Mouse (Mus musculus): ENCODE results near the gene Keg1.
"Not testable (repeated sequence)": the region's sequence is repeated elsewhere in the genome, so short reads cannot be mapped to it uniquely, and the experiment has no call there.

The Keg1 gene

DNA sequence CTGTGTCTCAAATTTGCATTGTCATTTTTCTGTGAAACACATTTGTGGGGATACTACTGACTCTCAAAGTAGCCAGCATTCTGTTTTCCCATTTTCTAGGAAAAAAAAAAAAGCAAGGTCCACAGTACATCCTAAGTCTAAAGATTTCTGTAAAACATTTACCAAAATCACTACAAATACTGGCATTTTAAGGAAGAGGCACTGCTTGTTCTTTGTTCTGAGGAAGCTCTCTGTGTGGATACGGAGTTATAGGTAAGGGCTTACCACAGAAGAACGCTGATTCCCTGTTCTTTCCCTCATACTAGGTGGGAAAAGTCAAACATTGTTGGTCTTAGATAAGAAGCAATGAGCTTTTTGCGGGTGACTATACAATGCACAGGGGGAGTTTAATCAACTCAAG lies at the start of gene Keg1:
Gene Keg1 (plus strand): TSS at position 197 of the 400 bp plus-strand sequence.
- DNase-seq (ENCODE audit: low spot score) = no peak

DNA sequence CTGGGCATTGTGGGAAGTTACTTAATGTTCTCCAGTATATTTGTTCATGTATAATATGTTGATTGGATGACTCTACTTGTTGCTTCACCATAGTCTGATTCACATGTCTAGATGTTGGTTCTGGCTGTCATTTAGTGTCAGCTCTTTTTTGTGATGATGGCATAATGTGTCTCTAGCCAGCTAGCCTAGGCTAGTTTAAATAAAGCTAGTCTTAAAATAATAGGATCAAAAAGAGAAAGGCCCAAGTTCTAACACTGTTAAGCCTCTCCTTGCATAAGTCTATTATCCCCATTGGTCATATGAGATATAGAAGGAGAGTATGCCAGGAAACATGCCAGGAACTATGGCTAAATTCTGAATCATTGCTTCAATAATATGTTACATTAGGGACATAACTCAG lies 46.1 kb upstream of the Keg1 start:
- DNase-seq (ENCODE audit: low spot score) = no peak

DNA sequence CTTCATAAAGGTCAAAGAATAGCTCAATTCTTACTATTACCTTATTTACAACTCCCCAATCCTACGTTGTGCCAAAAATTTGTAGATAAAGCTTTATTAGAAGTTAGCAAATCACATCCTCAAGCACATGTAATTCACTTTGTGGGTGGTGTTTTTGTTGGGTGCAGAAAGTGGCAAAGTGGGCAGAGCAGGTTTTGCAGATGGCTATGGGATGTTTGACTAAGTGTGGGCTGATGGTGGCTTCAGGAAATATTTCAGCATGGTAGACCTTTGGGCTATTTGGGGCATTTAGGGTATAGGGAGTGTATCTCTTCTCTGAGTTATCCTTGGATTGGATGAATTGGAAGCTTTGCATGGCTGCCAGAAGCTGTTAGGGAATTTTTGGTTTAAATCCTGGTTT lies 29.4 kb upstream of the Keg1 start:
- DNase-seq (ENCODE audit: low spot score) = no peak

DNA sequence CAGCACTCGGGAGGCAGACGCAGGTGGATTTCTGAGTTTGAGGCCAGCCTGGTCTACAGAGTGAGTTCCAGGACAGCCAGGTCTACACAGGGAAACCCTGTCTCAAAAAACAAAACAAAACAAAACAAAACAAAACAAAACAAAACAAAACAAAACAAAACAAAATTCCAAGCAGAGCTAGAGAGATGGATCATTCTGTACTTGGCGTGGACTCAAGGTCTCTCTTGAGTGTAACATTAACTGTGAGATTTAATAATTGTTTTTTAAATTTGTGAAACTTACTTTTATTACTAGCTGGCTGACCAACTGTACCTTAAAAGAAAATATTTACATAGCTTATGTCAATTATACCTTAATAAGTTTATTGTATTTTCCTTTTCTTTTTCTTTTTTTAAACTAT lies 27.0 kb upstream of the Keg1 start:
- not testable (repeated sequence) for DNase-seq (ENCODE audit: low spot score)

DNA sequence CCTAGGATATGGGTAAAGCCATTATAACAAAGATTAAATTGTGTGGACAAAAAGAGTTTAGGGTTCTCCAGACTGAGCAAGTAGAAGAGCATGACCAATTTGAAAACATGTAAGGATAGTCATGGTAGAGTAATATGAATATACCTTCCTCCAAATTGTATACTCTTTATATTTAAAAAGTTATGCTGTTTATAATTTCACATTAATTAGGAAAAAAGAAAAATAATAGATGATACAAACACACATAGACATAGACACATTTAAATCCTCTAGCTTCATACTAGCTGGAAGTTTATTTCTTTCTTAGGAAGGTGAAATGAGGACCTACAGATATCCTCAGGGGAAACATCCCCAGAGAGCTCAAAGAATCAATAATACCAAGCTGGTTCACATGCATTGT lies 25.4 kb upstream of the Keg1 start, which contains the start of gene Olfr1442:
Gene Olfr1442 (plus strand): TSS at position 301 of the 400 bp plus-strand sequence.
- DNase-seq (ENCODE audit: low spot score) = no peak

DNA sequence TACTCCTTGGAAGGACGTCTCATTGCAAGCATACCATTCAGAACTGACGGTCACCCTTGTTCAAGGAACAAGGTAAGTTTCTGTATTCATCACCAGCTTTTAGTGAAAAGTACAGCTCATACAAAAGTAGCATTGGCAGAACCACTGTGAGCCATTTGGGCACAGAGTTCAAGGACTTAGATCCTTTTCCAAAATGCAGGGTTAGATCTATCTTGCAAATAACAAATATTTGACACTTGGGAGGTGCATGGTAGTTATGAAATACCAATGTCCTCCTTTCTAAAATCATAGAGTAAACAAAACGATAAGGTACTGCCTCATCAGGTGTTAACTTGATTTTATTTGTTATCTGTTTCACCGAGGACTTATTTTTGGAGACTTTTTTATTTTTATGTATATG lies 24.5 kb upstream of the Keg1 start:
- DNase-seq (ENCODE audit: low spot score) = no peak

DNA sequence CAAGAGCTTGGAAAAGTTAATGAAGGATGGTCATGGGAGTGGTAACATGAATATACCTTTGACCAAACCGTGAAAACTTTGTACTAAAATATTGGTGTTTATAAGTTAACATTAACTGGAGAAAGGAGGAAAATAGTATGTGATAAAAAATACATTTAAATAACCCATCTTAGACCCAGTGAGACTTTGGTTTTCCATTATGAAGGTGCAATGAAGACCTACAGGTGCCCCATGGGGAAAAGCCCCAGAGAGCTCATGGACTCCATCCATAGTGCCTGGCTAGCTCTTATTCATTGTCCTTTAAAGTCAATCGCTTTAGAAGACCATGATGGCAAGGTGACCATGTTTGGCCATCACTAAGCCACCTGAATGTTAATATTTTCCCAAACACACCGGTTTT lies 17.8 kb upstream of the Keg1 start, which contains the start of gene Olfr1443:
Gene Olfr1443 (plus strand): TSS at position 301 of the 400 bp plus-strand sequence.
- DNase-seq (ENCODE audit: low spot score) = no peak

DNA sequence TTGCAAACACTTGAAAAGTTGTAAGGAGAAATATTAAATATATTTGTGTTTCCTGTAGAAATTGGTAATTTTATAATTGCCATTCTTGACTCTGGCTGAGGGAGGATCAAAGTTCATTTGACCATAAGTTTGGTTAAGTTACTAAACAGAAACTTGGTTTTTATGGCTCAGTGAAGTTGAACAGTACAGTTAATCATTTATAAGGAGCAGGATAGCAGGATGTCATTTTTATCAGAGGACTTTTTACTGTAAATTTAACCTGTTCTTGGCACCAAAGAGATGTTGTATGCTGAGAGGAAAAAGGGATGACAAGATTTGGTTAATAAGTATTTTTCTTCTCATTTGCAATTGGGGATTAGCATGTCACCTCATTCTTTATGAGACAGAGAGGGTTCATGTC lies 10.9 kb upstream of the Keg1 start:
- no peak for DNase-seq (ENCODE audit: low spot score)

DNA sequence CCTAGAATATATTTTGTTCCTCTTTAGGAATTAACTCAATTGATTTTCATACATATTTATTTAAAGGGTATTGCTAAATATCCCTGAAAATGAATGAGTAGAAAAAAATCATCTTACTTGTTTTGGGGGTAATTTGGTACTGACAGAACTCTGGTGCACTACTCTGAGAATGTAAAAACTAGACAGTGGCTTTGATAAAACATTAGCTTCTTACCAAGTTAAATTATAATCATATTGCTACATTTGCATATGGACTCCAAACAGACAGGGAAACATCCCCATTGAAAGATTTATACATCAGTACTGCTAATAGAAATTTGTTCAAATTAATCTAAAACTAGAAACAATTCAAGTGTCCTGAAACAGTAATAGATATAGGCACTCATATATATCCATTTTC lies 10.4 kb upstream of the Keg1 start:
- no peak for DNase-seq (ENCODE audit: low spot score)

DNA sequence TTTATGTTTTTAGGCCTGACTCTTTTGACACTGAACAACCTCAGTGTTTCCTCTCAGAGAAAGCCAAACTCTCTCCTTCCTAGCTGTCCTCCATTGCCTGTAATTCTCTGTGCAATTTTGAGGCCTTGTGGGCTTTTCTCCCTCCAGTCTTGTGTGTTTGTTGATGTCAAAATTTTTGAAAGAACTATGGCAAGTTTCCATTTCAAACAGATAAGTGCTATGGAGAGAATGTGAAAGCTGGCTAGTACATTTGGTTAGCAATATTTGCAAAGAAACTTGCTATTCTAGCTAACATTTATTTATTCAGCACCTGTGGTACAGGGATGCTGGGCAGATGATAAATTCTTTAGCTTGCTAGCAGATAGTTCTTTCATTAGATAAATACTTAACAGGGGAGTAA lies 635 bp downstream of the Keg1 start:
- no peak for DNase-seq (ENCODE audit: low spot score)

DNA sequence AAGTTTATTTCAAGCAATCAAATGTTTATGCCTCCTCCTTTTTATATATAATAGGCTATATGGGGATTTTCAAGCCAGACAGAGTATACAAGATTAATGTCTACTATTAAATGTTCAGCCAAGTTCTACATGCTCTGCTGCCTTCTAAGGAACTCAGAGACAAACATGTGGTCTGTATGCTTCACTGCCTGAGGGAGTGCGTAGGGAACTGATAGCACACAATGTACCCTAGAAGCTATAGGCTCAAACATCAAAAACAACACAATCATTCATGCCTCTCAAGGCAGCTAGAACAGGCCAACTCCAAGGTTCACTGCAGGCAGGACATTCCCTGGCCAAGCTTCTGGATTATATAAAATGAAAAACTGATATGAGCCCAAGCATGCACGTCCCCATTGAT lies 12.9 kb downstream of the Keg1 start:
- no peak for DNase-seq (ENCODE audit: low spot score)

DNA sequence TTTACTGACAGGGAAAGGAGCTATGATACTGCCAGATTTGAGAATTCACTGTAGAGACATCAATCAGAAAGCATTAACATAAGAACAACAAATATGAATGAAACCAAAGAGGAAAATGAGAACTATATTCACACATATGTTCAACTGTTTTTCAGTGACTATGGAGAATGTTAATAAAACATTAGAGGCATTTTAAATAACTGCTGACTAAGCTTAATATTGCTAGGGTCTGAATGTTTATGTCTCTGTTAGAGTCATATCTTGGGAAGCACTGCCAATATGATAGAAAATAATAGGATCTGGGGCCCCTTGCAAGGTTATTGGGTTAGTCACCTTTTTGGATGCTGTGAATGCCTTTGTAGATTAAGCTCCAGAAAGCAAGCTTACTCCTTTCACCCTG lies 13.4 kb downstream of the Keg1 start:
- DNase-seq (ENCODE audit: low spot score) = no peak

DNA sequence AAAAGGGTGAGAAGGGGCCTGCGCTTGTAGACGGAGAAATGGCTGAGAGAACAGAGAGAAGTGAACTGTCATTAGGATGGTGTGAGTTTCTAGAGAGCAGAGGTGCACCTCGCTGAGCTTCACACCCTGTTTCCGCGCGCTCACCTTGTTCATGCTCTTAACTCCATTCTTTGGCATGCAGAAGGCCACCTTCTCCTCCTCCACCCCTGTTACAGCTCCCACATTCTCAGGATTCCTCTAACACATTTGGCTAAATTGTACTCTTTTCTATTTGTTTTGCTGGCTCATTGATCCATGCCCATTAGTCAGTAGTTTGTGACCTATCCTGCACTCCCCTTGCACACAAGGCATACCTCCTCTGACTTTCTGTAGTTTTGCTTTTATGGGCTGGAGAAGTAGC lies 23.6 kb downstream of the Keg1 start:
- no peak for DNase-seq (ENCODE audit: low spot score)

DNA sequence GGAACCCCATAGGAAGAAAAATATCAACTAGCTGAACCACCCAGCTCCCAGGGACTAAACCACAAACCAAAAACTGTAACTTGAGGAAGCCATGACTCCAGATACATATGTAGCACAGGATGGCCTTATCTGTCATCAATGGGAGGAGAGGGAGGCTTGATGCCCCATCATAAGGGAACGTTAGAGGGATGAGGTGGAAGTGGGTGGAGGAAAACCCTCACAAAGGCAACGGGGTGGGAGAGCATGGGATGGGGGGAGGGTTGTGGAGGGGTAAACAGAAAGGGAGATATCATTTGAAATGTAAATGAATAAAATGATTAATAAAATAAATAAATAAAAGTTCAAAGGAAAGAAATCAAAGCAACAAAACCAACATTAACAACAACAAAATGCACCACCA lies 24.9 kb downstream of the Keg1 start:
- DNase-seq (ENCODE audit: low spot score) = no peak

DNA sequence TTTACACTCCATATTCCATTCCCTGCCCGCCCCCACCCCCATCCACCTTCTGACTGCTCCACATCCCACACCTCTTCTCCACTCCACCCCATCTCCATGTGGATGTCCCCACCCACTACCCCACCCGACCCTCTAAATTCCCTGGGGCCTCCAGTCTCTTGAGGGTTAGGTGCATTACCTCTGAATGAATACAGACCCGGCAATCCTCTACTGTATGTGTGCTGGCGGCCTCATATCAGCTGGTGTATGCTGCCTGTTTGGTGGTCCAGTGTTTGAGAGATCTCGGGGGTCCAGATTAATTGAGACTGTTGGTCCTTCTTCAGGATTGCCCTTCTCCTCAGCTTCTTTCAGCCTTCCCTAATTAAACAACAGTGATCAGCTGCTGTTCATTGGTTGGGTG lies 25.3 kb downstream of the Keg1 start:
- not testable (repeated sequence) for DNase-seq (ENCODE audit: low spot score)

DNA sequence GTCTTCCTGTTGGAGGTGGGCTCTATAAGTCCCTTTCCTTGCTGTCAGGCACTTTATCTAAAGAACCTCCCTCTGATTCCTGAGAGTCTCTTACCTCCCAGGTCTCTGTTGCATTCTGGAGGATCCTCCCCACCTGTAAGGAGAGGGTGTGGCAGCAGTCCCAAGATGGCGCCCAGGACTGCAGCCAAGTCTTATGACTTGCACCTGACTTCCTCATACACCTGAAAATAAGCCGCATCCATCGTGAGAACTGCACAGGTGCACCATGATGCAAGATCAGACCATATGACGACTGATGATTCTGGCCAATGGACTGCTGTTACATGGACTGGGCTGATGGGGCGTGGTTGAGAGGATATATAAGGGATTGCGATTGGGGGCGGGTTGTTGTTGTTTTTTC lies 26.0 kb downstream of the Keg1 start:
- not testable (repeated sequence) for DNase-seq (ENCODE audit: low spot score)

DNA sequence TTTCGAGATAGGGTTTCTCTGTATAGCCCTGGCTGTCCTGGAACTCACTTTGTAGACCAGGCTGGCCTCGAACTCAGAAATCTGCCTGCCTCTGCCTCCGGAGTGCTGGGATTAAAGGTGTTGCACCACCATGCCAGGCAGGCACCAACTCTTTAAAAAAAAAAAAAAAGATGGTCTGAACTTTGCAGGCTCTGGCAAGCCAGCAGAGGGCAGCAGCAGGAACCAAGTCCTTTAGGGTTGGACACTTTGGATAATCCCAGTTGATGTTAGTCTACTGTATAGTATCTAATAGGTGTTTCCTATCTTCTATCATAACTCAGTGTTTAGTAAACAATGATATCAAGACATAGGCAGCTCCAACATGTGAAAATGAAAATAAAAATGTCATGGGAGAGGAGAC lies 26.7 kb downstream of the Keg1 start:
- peak; percentile 6 for DNase-seq (ENCODE audit: low spot score)

DNA sequence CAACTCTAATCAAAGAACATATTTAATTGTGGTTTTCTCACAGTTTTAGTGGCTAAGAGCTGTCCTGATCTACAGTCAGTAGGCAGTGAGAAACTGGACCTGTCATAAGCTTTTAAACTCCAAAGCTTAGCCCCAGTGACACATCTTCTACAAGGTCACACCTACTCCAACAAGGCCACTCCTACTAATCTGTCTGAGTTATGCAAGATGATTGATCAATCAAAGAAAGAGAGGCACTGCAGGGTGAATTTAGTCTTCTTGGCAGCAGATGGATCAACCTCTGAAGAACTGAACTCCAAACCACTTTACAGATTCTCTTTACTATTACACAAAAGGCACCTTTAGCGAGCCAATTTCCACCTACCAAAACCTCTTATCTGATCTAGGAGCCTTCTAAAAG lies 30.3 kb downstream of the Keg1 start:
- DNase-seq (ENCODE audit: low spot score) = no peak

DNA sequence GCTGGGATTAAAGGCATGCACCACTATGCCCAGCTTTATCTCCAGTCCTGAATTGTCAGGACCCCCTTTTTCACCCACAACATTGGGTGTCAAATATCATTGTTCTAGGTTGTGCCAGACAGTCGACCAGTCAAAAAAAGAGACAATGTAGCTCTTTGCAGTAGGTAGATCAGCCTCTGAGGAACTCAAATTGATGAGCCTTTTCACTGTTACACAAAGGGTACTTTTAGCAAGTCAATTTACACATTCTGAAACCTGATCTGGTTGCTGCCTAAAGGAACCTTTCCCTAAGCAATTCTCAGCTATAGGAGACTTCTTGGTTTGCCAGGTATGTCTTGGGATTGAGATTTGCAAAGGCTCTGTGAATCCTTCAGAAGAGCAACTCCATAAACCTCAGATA lies 35.5 kb downstream of the Keg1 start:
- DNase-seq (ENCODE audit: low spot score) = no peak

DNA sequence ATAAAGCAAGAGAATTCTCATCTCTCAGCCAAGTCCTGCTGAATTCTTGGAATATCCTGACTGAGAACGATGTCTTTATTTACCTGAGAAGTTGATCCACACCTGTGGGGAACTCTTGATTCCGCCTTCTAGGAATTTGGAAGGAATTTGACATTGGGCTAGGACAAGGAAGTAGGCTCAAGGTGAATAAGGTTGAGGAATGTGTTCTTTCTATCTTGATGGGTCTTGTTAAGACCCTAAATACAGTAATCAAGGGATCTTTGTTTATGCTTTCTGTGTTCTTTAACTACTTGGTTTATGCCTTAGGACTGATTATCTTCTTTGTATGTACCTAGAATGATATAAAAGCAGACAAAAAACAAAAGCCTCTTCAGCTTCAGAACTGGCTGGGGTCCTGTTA lies 36.4 kb downstream of the Keg1 start:
- DNase-seq (ENCODE audit: low spot score) = no peak

DNA sequence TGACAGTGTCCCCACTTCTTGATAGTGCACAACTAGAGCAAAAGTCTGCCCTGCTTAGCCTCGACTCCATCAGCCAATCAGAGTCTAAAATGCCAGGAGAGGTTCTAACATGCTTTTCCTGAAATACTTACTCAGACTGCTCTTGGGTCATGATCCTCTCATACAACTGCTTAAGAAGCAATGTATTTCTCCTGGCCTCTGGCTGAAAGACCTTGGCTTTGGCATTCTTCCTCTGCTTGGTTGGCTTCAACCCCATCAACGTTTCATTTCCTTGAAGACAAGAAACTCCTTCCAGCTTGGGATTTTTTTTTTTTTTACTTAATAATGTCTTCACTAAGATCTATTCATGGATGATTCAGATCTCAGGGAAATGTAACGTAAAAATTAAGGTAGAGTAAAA lies 60.7 kb downstream of the Keg1 start:
- DNase-seq (ENCODE audit: low spot score) = no peak

DNA sequence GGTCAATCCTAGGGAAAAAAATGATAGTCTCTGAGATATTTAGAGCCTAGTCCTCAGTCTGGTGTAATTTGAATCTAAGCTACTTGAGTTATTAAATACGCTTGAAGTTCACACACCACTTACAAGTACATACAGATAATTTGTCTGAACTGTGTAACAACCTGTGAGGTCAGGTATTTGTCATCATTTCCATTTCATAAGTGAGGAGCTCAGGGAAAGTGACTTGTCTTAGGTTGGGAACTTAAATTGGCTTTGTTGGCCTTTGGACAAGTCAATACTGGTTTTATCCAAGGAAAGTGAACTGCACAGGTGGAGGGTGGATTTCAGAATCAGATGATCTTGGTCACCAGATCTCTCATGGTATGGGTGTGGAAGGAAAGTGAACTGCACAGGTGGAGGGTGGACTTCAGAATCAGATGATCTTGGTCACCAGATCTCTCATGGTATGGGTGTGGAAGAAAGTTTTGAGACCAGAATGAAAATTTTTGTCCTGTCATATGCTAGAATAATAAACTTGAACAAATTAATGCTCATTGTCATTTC lies 63.4 kb downstream of the Keg1 start:
- DNase-seq (ENCODE audit: low spot score) = no peak

DNA sequence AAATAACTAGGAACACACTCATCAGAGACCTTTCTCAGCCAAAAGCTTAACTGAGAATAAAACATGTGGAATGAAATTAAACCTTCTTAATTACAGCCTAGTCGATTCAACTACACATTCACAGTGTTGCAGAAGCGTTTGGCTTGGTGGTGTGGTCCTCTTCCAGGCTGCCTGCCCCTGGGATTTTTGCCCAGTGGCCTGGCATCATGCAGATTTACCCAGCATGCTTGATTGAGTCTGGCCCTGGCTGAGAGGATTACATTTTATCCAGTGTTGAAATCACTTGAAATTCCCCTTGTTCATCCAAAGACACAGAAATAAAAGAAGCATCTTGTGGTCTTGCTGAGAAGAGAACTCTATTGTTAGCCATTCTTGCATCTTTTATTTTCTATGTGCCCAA lies 64.1 kb downstream of the Keg1 start:
- DNase-seq (ENCODE audit: low spot score) = no peak

DNA sequence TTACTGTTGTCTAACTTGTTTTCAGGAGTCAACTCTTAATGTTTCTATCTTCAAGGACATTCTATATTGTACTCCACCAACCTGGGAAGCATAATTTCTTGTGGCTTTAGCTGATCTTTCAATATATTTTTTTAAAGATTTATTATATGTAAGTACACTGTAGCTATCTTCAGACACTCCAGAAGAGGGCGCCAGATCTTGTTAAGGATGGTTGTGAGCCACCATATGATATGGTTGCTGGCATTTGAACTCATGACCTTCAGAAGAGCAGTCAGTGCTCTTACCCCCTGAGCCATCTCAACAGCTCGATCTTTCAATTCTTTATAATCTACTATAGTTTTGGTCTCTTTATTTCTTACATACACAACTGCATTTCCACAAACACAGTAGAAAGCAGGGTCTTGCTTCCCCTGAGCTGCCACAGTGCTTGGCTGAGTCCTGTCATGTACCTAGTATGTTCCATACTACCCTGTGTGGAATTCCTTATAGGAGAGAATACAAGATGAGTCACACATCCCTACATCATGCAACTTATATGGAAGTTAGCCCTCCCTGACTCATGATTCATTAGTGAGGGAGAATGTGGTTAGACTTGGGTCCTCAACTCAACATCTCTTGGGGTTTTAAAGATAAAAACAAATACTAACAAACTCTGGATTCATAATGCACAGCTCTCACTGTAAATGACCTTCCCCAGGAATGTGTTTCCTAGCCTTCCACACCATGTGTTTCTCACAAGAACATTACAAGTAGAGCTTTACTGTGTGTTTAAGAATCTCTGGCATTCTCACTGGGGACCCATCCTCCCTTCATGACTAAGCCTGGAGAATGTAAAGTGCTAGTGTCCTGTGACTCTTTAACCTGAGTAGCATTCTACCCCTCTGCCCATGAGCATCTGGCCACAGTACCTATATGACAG lies 66.9 kb downstream of the Keg1 start:
- no peak for DNase-seq (ENCODE audit: low spot score)

Data from testis, postnatal 14 days (tissue).